11 mouse cellular contexts compared by ENCODE assay signal in the genomic region with DNA sequence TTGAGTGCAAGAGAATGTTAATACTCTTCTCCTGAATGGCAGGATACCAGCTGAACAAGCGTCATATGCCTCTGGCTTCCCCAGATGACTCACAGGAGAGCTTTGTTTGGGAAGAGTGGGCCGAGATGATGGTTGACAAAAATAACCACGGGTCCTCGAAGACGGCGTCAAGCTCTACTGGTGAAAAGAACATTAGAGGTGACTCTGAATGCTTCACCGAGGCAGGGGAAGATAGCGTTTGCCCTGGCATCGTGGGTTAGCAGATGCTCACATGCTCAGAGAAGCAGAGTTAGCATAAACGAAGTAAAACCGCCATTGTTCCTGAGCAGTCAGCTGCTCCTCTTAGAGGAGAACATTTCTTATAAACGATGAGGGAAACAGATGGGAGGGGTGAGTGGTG. TPM values are rescaled to one million over a fixed set of nuclear protein-coding genes. Genes with fewer than 3 reads are reported as not detected.
DNase-seq lines count a peak whose midpoint lies in the region; ATAC-seq and TF ChIP-seq lines count a peak whose summit lies in the region.
"Had no signal": no experiment of that assay in that cellular context is flagged by ENCODE, and none has a peak within 500 bp of the region (broad histone marks: within the 10 kb centered on the region; RNA-seq: fewer than 3 reads in every experiment).

No protein-coding gene starts in this region.

- no peak for TF ChIP-seq CTCF in heart, postnatal 0 days (IDR thresholded peaks at IDR 0.05; ENCODE audit: low read depth)

- no peaks in the 10 kb centered on the region for H3K9me3 ChIP-seq in heart, postnatal 0 days (replicated peaks; ENCODE audit: control insufficient read depth, low read length)
- H3K9me3 ChIP-seq in embryonic facial prominence, embryonic 15.5 days (replicated peaks), result no peaks in the 10 kb centered on the region
- no peaks in the 10 kb centered on the region for H3K9me3 ChIP-seq in intestine, embryonic 16.5 days (ENCODE audit: control insufficient read depth, low read length)

- TF ChIP-seq EP300 in heart, postnatal 0 days (IDR thresholded peaks at IDR 0.05; ENCODE audit: low read depth), result no peak

- peak overlapping the region; percentile 36 for H3K4me2 ChIP-seq in heart, postnatal 0 days (ENCODE audit: low read depth, low read length)
- no peak overlapping the region for H3K4me2 ChIP-seq in embryonic facial prominence, embryonic 15.5 days (replicated peaks)
- no peak overlapping the region for H3K4me2 ChIP-seq in intestine, embryonic 16.5 days (ENCODE audit: low read depth, low read length)

- no peak overlapping the region for H3K9ac ChIP-seq in heart, postnatal 0 days (replicated peaks; ENCODE audit: low read depth, low read length)
- no peak overlapping the region for H3K9ac ChIP-seq in embryonic facial prominence, embryonic 15.5 days
- no peak overlapping the region for H3K9ac ChIP-seq in intestine, embryonic 16.5 days (ENCODE audit: low read depth, low read length)

- H3K36me3 ChIP-seq in heart, postnatal 0 days (replicated peaks; ENCODE audit: control insufficient read depth, insufficient read depth, low read length), result peaks cover 13% of the 10 kb centered on the region; the same call in 1 of the 2 replicates
- H3K36me3 ChIP-seq in embryonic facial prominence, embryonic 15.5 days, result peaks cover 20% of the 10 kb centered on the region; the same call in 1 of the 2 replicates
- no peaks in the 10 kb centered on the region; the same call in 1 of the 2 replicates for H3K36me3 ChIP-seq in intestine, embryonic 16.5 days (ENCODE audit: control insufficient read depth, insufficient read depth, low read length)

- no peaks in the 10 kb centered on the region for H3K27me3 ChIP-seq in heart, postnatal 0 days (ENCODE audit: control insufficient read depth, insufficient read depth, low read length)
- no peaks in the 10 kb centered on the region for H3K27me3 ChIP-seq in embryonic facial prominence, embryonic 15.5 days
- H3K27me3 ChIP-seq in intestine, embryonic 16.5 days (replicated peaks; ENCODE audit: control insufficient read depth, insufficient read depth, low read length), result no peaks in the 10 kb centered on the region

- H3K4me1 ChIP-seq in heart, postnatal 0 days (ENCODE audit: control insufficient read depth, insufficient read depth), result peaks cover 4% of the 10 kb centered on the region; the same call in 1 of the 2 replicates
- peaks cover 9% of the 10 kb centered on the region for H3K4me1 ChIP-seq in embryonic facial prominence, embryonic 15.5 days
- H3K4me1 ChIP-seq in intestine, embryonic 16.5 days (ENCODE audit: control insufficient read depth, insufficient read depth, low read length), result 0 out of 2 replicates have a peak, but pooled peaks cover 4% of the 10 kb centered on the region

- H3K4me3 ChIP-seq in heart, postnatal 0 days (ENCODE audit: low read depth, low read length), result no peak overlapping the region
- no peak overlapping the region for H3K4me3 ChIP-seq in embryonic facial prominence, embryonic 15.5 days (replicated peaks)
- no peak overlapping the region for H3K4me3 ChIP-seq in intestine, embryonic 16.5 days (ENCODE audit: low read length)

- no peak overlapping the region for H3K27ac ChIP-seq in heart, postnatal 0 days (ENCODE audit: low read depth)
- H3K27ac ChIP-seq in embryonic facial prominence, embryonic 15.5 days (replicated peaks), result 0 out of 2 replicates have a peak overlapping the region, but pooled peaks have one; percentile 34
- no peak overlapping the region for H3K27ac ChIP-seq in intestine, embryonic 16.5 days (ENCODE audit: low read length)

- peak; percentile 12 for DNase-seq in heart, postnatal 0 days (ENCODE audit: low spot score)
- DNase-seq in heart, adult 8-10 months (ENCODE audit: low spot score), result no peak
- peak; percentile 59 for DNase-seq in NIH3T3 (ENCODE audit: low read depth)
- peak; percentile 46 to 85 for DNase-seq in left cerebral cortex, adult 8-10 months (ENCODE audit: low spot score in 2 of 2)
- DNase-seq: cerebellum, adult 11-12 months; kidney, postnatal 14 days; thymus, postnatal 25 days had no signal

- ATAC-seq in heart, postnatal 0 days (ENCODE audit: insufficient read depth, low read depth), result no peak
- no peak for ATAC-seq in embryonic facial prominence, embryonic 15.5 days (ENCODE audit: insufficient number of reproducible peaks, low FRiP score, low TSS enrichment, low read depth)
- ATAC-seq in cerebellum, adult (ENCODE audit: insufficient number of reproducible peaks, low FRiP score, low TSS enrichment), result no peak
- ATAC-seq in inflammation-experienced regulatory T-cells, adult 6 months, result no peak
- no peak for ATAC-seq in intestine, embryonic 16.5 days

- 14% methylated on average over 12 of the region's 12 CpGs for WGBS in heart, postnatal 0 days
- WGBS in embryonic facial prominence, embryonic 15.5 days, result 49% methylated on average over 12 of the region's 12 CpGs
- WGBS in intestine, embryonic 16.5 days, result 53% methylated on average over 12 of the region's 12 CpGs

RNA-seq across cellular contexts. Expression of gene Mmgt2, which starts 21.0 kb away (rescaled TPM):
- 11.1 and 36.0 TPM in 2 replicates for total RNA-seq in heart, postnatal 0 days (2014; rRNA removed; ENCODE audit: low replicate concordance)
- polyA plus RNA-seq in heart, postnatal 0 days (2015; fragmentation: Nextera tagmentation; extraction: Ambion mirVana), result 38.9 and 40.6 TPM in 2 replicates
- total RNA-seq in heart, adult 8-10 months (2022), result 1 to 10 TPM; 5.1 to 5.9 (median 5.7) TPM
- polyA plus RNA-seq in embryonic facial prominence, embryonic 15.5 days (2015; fragmentation: Nextera tagmentation; extraction: Ambion mirVana), result 51.4 and 52.4 TPM in 2 replicates
- total RNA-seq in left cerebral cortex, adult 8-10 months (2022), result 10 to 100 TPM; 21.5 to 34.3 (median 25.6) TPM
- 10 to 100 TPM; 33.7 to 47.7 (median 38.7) TPM for polyA plus RNA-seq in inflammation-experienced regulatory T-cells, adult 6 months (2017; shearing (Covaris generic))
- 82.9 and 86.3 TPM in 2 replicates for polyA plus RNA-seq in intestine, embryonic 16.5 days (2015; fragmentation: Nextera tagmentation; extraction: Ambion mirVana)

RNA-seq across cellular contexts. Expression of gene Lrrc75a, which starts 21.1 kb away (rescaled TPM):
- total RNA-seq in heart, postnatal 0 days (2014; rRNA removed; ENCODE audit: low replicate concordance), result 33.6 and 33.9 TPM in 2 replicates
- 9.3 and 9.6 TPM in 2 replicates for polyA plus RNA-seq in heart, postnatal 0 days (2015; fragmentation: Nextera tagmentation; extraction: Ambion mirVana)
- total RNA-seq in heart, adult 8-10 months (2022), result 1 to 10 TPM; 3.1 to 4.5 (median 3.7) TPM
- 16.2 and 16.3 TPM in 2 replicates for polyA plus RNA-seq in embryonic facial prominence, embryonic 15.5 days (2015; fragmentation: Nextera tagmentation; extraction: Ambion mirVana)
- total RNA-seq in left cerebral cortex, adult 8-10 months (2022), result 10 to 100 TPM; 18.8 to 21.2 (median 19.8) TPM
- 1 to 10 TPM; 1.8 to 2.6 (median 2.1) TPM for polyA plus RNA-seq in inflammation-experienced regulatory T-cells, adult 6 months (2017; shearing (Covaris generic))
- 14.1 and 23.8 TPM in 2 replicates for polyA plus RNA-seq in intestine, embryonic 16.5 days (2015; fragmentation: Nextera tagmentation; extraction: Ambion mirVana)
